Mouse (Mus musculus) Patski (cell line): ENCODE measurements around the gene Mpnd. TPM values are rescaled to one million over a fixed set of nuclear protein-coding genes. Genes with fewer than 3 reads are reported as not detected.
"Not testable (repeated sequence)": the region's sequence is repeated elsewhere in the genome, so short reads cannot be mapped to it uniquely, and the experiment has no call there.

ENCODE experiments used
- ATAC-seq: fragments of 100-300 bp; one replicate; pipeline ENCODE4 v1.8.0; 2021
- CTCF ChIA-PET: fragments of 350-600 bp; sonication (Branson Sonifier 250); formaldehyde crosslinking; loops from one replicate; lab custom pipeline; 2022; ENCODE audit warnings: inconsistent platforms; lab: Charles Lee
- POLR2A ChIA-PET: fragments of 350-600 bp; sonication (Branson Sonifier 250); formaldehyde crosslinking; loops from one replicate; lab custom pipeline; 2022; ENCODE audit warnings: antibody characterized with exemption, inconsistent platforms; lab: Charles Lee
- DNase-seq: peaks from one replicate; pipeline ENCODE4 v3.0.0-alpha.2; 2011; ENCODE audit warnings: low read depth, low spot score
- H3K27me3 ChIP-seq: fragments of 371-371 bp; one replicate; pipeline ENCODE4 v1.5.1; 2021
- CTCF ChIP-seq: fragments of 100-300 bp; IDR thresholded peaks from one replicate; pipeline ENCODE4 v1.5.1; 2021
- in situ Hi-C: fragments of 300-500 bp; cut with MboI; formaldehyde crosslinking; loops from 3 replicates; pipeline ENCODE4 v1.11.1; 2018; ENCODE audit warnings: low pct_unique_long_range_greater_than_20kb, mixed read lengths
- polyA plus RNA-seq: library from polyadenylated mRNA; unstranded; gene quantifications from one replicate; pipeline ENCODE4 v1.2.3, GENCODE M21; 2021

Mpnd gene
- polyA plus RNA-seq, 1 experiment from 2014 or later = 174 TPM

DNA sequence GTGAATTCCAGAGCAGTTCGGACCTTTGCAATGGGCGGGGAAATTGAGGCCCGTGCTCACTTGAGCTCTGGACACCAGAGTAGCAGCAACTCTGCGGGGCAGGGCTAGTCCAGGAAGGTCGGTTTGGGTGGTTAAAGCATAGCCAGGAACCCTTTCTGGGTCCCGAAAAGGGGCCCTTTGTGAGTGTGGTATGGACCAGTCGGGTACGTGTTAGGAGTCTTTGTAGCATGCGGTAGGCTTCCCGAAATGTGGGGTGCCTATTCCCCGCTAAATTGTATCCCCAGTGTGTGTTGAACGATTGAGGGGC, 35.3 kb downstream of the Mpnd start:
- ChIA-PET CTCF (interaction anchor here (2.2 kb wide), 1 partner anchor 31 kb away, joined by 5 read pairs; no protein-coding TSS in a partner anchor), POLR2A (interaction anchor here (1.6 kb wide), 1 partner anchor 31 kb away, joined by 6 read pairs; no protein-coding TSS in a partner anchor)
- DNase-seq (no peak), ATAC-seq (no peak)
- in situ Hi-C loops = no loop called here
- TF ChIP-seq CTCF = no peak
- H3K27me3 ChIP-seq = no peaks in the 10 kb centered on the region

DNA sequence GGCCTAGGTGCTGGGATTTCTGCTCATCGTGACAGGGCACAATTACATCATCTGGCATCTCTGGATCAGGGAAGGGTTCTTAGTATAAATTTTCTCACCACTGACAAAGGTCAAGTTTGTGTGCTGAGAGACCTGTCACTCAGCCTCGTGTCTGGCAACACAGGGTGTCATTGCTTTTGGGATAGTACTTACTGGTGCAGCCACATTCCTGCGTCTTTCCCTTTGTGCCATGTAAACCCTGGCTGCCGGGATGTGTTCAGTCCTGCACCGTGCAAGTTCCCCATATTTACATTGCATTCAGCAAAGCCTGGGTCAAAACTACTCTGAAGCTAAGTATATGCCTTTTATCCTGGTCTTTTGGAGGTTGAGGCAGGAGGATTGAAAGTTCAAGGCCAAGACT, 45.9 kb downstream of the Mpnd start:
- in situ Hi-C loops = no loop called here
- no peaks in the 10 kb centered on the region for H3K27me3 ChIP-seq
- ATAC-seq = no peak
- no peak for TF ChIP-seq CTCF
- no peak for DNase-seq
- ChIA-PET POLR2A (no interaction called here), CTCF (no interaction called here)

DNA sequence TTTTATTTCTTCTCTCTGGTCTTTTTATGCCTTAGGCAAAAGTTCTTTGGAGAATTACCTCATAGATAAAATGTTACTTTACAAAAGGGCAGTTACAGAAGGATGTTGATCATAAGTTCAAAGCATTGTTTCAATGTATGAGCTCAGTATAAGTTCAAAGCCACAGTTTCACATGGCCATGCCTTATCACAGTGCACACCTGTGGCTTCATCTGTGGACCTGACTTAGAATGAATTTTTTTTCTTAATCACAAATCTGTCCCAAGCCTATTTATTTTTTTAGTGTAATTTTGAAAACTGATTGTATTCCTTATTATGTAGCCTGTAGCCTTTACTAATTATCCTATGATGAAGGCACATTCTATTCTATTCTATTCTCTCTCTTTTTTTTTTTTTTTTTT, 49.4 kb downstream of the Mpnd start:
- CTCF ChIA-PET = interaction anchor here (0.6 to 2.1 kb wide), 3 partner anchors 10 to 37 kb away, joined by 3 to 5 read pairs (median 3); no protein-coding TSS in a partner anchor
- ATAC-seq (no peak), DNase-seq (no peak)
- in situ Hi-C loops = no loop called here
- no peak for TF ChIP-seq CTCF
- no peaks in the 10 kb centered on the region for H3K27me3 ChIP-seq
- POLR2A ChIA-PET = no interaction called here

DNA sequence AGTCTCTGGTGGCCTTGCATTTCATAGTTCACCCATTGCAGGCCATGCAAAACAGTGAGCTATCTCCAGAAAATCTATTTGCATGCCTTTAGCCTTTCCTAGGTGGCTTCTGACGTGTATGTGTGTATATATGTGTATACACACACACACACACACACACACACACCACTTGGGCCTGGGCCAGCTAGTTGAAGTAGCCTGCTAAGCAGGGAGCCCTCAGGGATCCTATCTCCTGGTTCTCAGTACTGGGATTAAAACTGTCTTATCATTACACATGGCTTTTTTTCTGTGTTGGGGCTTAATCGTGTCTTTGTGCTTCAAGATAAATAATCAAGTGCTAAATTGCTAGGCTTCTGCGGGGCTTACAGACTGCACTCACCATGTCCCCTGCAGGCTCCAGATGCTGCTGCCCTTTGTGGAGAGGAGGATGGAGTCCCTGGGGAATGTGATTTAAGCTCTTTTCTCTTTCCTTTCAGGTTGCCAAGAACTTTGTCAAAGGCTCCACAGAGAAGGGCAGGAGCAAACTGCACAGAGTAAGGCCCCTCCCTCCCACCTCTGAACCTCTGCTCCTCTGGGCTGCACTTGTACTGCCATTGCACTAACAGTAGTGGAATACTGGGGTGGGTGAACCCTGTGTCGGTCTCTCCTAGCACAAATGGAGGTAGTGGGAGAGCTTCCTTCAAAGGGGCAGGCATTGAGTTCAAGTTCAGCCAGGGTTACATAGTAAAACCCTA, 50.6 kb downstream of the Mpnd start:
- CTCF ChIA-PET = interaction anchor here (1.2 to 2.8 kb wide), 5 partner anchors 9 to 79 kb away, joined by 3 to 10 read pairs (median 4); no protein-coding TSS in a partner anchor
- H3K27me3 ChIP-seq = no peaks in the 10 kb centered on the region
- no peak for DNase-seq
- POLR2A ChIA-PET = interaction anchor here (0.5 to 0.6 kb wide), 2 partner anchors 10 to 14 kb away, joined by 4 read pairs; no protein-coding TSS in a partner anchor
- in situ Hi-C loops = no loop called here
- no peak for TF ChIP-seq CTCF
- ATAC-seq = no peak

DNA sequence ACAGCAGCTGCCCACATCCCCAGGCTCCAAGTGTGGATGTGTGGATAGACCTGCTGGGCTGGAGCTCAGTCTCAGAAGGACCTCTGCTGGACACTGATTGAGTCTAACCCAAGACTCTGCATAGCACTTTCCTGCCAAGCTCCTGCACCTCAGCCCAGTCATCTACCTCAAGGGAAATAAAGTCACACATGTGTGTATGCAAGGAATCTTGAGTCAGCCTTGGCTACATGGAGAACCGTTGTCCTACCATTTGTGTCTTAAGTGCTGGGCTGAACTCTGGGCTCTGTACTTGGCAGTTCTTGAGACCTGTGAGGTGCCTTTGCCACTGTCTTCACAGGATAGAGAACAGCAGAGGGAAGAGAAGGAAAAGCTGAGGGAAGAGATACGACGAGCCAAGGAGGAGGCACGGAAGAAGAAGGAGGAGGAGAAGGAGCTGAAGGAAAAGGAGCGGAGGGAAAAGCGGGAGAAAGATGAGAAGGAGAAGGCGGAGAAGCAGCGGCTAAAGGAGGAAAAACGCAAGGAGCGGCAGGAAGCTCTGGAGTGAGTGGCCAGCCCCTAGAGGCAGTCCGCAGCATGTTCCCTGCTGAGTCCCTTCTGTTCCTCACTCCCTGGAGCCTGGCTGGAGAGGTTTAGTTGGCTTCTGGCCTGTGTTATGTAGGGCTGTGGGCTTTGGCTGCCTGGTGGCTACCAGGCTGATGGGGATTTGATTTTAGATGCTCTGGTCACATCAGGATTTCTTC, 52.0 kb downstream of the Mpnd start:
- in situ Hi-C loops = no loop called here
- H3K27me3 ChIP-seq = no peaks in the 10 kb centered on the region
- DNase-seq = no peak
- ChIA-PET POLR2A (no interaction called here), CTCF (interaction anchor here (1.2 to 2.8 kb wide), 6 partner anchors 10 to 81 kb away, joined by 3 to 10 read pairs (median 4); partner anchors contain the start of gene Sh3gl1)
- ATAC-seq = no peak
- no peak for TF ChIP-seq CTCF

DNA sequence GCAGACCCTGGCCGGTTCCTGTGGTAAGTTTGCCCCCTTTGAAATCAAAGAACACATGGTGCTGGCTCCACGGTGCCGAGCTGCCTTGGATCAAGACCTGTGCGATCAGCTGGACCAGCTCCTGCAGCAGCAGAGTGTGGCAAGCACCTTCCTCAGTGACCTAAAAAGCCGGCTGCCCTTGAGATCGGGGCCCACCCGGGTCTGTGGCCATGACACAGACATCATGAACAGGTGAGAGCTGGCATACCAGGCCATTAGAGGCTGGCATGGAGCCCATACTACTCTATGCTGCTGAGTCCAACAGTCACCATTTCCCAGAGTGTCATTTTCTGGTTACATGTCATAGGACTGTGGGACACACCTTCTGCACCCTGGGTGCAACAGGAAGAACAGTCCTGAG, 56.6 kb downstream of the Mpnd start:
- in situ Hi-C loops = no loop called here
- no peak for DNase-seq
- TF ChIP-seq CTCF = no peak
- CTCF ChIA-PET = interaction anchor here (1.4 to 2.1 kb wide), 3 partner anchors 12 to 52 kb away, joined by 3 to 5 read pairs (median 3); no protein-coding TSS in a partner anchor
- no peaks in the 10 kb centered on the region for H3K27me3 ChIP-seq
- POLR2A ChIA-PET = no interaction called here
- no peak for ATAC-seq

DNA sequence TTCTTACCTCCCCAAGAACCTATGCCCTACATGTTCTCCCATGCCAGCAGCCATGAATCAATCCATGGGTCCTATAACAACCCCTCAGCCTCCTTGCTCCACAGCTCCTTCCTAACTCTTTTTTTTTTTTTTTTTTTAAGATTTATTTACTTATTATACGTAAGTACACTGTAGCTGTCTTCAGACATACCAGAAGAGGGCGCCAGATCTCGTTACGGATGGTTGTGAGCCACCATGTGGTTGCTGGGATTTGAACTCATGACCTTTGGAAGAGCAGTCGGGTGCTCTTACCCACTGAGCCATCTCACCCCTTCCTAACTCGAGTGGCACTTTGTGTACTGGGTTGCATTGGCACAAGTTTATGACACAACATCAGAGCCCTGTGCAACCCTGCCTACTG, 60.2 kb downstream of the Mpnd start:
- ATAC-seq, in situ Hi-C loops, DNase-seq, H3K27me3 ChIP-seq: not testable (repeated sequence)
- ChIA-PET POLR2A (interaction anchor here (0.7 kb wide), 1 partner anchor 10 kb away, joined by 4 read pairs; no protein-coding TSS in a partner anchor), CTCF (interaction anchor here (2.0 kb wide), 1 partner anchor 29 kb away, joined by 5 read pairs; no protein-coding TSS in a partner anchor)

Other genes starting within 250 kb of the Mpnd start
- gene Zfp119a, start 126.8 kb upstream of the Mpnd start, polyA plus RNA-seq = 6.5 TPM
- gene Zfp959, start 113.6 kb upstream of the Mpnd start, polyA plus RNA-seq = 6.8 TPM
- gene Zfp119b, start 56.2 kb upstream of the Mpnd start, polyA plus RNA-seq = 4.9 TPM
- not detected for gene Ebi3, start 53.1 kb upstream of the Mpnd start, polyA plus RNA-seq
- 15.0 TPM for gene Yju2, start 46.6 kb upstream of the Mpnd start, polyA plus RNA-seq
- gene Shd, start 35.2 kb upstream of the Mpnd start, polyA plus RNA-seq = not detected
- 26.2 TPM for gene Fsd1, start 19.2 kb upstream of the Mpnd start, polyA plus RNA-seq
- gene Stap2, start 127 bp upstream of the Mpnd start, polyA plus RNA-seq = 14.2 TPM
- gene Sh3gl1, start 30.9 kb downstream of the Mpnd start, polyA plus RNA-seq = 85.2 TPM
- gene Chaf1a, start 34.7 kb downstream of the Mpnd start, polyA plus RNA-seq = 18.0 TPM
- 66.0 TPM for gene Ubxn6, start 69.3 kb downstream of the Mpnd start, polyA plus RNA-seq
- 117 TPM for gene Hdgfl2, start 73.9 kb downstream of the Mpnd start, polyA plus RNA-seq
- gene Plin4, start 104.1 kb downstream of the Mpnd start, polyA plus RNA-seq = 7.1 TPM
- 0.55 TPM for gene Plin5, start 111.9 kb downstream of the Mpnd start, polyA plus RNA-seq
- 0.08 TPM for gene Lrg1, start 116.3 kb downstream of the Mpnd start, polyA plus RNA-seq
- gene Sema6b, start 134.6 kb downstream of the Mpnd start, polyA plus RNA-seq = 2.0 TPM
- 2.0 TPM for gene Tnfaip8l1, start 156.8 kb downstream of the Mpnd start, polyA plus RNA-seq
- 96.5 TPM for gene Mydgf, start 178.2 kb downstream of the Mpnd start, polyA plus RNA-seq
- 58.5 TPM for gene Dpp9, start 213.2 kb downstream of the Mpnd start, polyA plus RNA-seq